Mouse (Mus musculus): ENCODE measurements around the gene Gm10491. TPM values are rescaled to one million over a fixed set of nuclear protein-coding genes. Genes with fewer than 3 reads are reported as not detected.
A peak's percentile ranks its signal among the peaks of the same experiment; 100 is the strongest.

The Gm10491 gene
- polyA plus RNA-seq (2015; fragmentation: Nextera tagmentation; extraction: Ambion mirVana), result not detected in 2 replicates

DNA sequence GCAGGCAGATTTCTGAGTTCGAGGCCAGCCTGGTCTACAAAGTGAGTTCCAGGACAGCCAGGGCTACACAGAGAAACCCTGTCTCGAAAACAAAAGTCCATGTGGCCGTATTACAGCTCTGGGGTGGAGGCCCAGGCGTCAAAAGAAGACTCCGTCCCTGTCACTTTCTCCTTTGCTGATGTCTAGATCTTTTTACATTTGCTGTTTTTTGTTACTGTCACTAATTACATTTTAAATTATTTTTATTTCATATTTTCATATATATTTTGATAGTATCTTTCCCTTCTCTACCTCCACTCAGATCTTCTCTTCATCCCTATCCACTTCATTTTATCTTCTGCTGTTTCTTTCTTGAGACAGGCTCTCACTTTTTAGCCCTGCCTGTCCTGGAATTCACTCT is at the start of gene Gm10491:
TSS of gene Gm10491 (minus strand) at position 101 of the 400 bp plus-strand sequence.
- WGBS, result 88% methylated on average over 5 of the region's 5 CpGs
- Histone ChIP-seq H3K9me3 (no peaks in the 10 kb centered on the region), H3K36me3 (peaks cover 15% of the 10 kb centered on the region), H3K4me1 (replicated peaks) (no peaks in the 10 kb centered on the region; the same call in 1 of the 2 replicates), H3K9ac (no peak within 1 kb of the TSS), H3K27me3 (no peaks in the 10 kb centered on the region), H3K4me3 (no peak within 1 kb of the TSS), H3K27ac (no peak within 1 kb of the TSS), H3K4me2 (no peak within 1 kb of the TSS)
- ATAC-seq (ENCODE audit: low FRiP score), result no peak

DNA sequence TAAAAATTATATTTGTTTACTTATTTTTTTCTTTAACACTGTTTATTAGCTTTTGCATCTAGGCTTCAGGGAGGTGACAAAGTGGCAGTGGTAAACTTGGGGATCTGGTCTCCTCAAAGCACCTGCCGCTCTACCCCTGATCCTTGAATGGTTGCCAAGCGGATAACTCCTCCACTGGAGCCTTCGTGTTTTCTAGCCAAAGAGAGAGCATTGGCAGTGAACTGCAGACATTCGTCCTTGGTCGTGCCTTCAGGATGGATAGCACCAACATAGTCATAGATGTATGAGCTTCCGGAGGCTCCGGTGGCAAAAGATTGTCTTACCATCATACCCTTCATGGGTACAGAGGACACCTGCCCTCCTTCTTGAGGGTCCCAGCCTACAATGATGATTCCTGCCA is 42.5 kb upstream of the Gm10491 start:
- no peaks in the 10 kb centered on the region for H3K9me3 ChIP-seq
- H3K27ac ChIP-seq, result no peak overlapping the region
- peaks cover 4% of the 10 kb centered on the region; the same call in 1 of the 2 replicates for H3K36me3 ChIP-seq
- 94% methylated on average over 7 of the region's 7 CpGs for WGBS
- no peak for ATAC-seq (ENCODE audit: low FRiP score)
- no peak overlapping the region for H3K4me2 ChIP-seq
- no peak overlapping the region for H3K9ac ChIP-seq
- no peak overlapping the region for H3K4me3 ChIP-seq
- no peaks in the 10 kb centered on the region for H3K27me3 ChIP-seq
- H3K4me1 ChIP-seq (replicated peaks), result peaks cover 10% of the 10 kb centered on the region

DNA sequence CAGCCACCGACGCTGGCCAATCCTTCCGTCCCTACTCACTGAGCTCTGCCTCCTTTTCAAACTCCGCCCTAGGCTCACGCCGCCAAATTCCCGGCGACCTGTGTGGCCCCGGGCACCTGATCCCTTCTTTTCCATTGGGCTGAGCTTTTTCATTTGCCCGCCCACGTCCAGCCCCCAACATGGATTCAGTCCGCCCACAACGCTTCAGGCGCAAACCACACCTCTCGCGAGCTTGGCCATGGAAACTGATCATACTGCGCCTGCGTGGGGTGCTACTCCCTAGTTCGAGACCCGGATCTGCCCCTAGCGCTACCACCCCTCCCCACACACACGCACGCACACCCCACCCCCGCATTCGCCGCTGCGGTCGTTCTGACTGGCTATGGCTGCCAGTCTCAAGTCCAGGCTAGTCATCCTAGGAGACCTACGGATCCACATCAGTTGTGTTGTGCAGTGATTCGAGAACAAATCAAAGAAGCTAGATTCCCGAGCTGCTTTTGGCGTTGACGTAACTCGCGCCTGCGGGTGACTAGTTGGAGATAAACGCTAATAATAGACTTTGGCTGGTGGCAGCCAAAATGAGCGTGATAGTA is 40.4 kb upstream of the Gm10491 start:
- no peak; the same call in none of the 2 replicates for ATAC-seq (ENCODE audit: low FRiP score)
- H3K36me3 ChIP-seq, result peaks cover 13% of the 10 kb centered on the region

GRCm38 (mm10) chrX:7947108-7947899 is 39.7 kb upstream of the Gm10491 start, which contains the start of gene Hdac6:
TSS of gene Hdac6 (minus strand) at chrX:7947889.
- 17% methylated on average over 36 of the region's 37 CpGs for WGBS
- no peaks in the 10 kb centered on the region for H3K27me3 ChIP-seq
- peaks cover 13% of the 10 kb centered on the region for H3K36me3 ChIP-seq
- peaks cover 10% of the 10 kb centered on the region for H3K4me1 ChIP-seq (replicated peaks)
- H3K9me3 ChIP-seq, result no peaks in the 10 kb centered on the region
- peak; percentile 98 for ATAC-seq (ENCODE audit: low FRiP score)
- H3K9ac ChIP-seq, result peak within 1 kb of the TSS; percentile 68
- peak within 1 kb of the TSS; percentile 70 for H3K27ac ChIP-seq
- peak within 1 kb of the TSS; percentile 46 for H3K4me3 ChIP-seq
- H3K4me2 ChIP-seq, result peak within 1 kb of the TSS; percentile 57

More for the DNA sequence above, 40.4 kb upstream of the Gm10491 start:
- WGBS, result 15% methylated on average over 38 of the region's 38 CpGs
- Histone ChIP-seq H3K4me1 (replicated peaks) (peaks cover 10% of the 10 kb centered on the region), H3K9ac (peak overlapping the region; percentile 60; the same call in 1 of the 2 replicates), H3K9me3 (no peaks in the 10 kb centered on the region), H3K27ac (peak overlapping the region; percentile 70), H3K4me3 (peak overlapping the region; percentile 46), H3K4me2 (peak overlapping the region; percentile 46), H3K27me3 (no peaks in the 10 kb centered on the region)

DNA sequence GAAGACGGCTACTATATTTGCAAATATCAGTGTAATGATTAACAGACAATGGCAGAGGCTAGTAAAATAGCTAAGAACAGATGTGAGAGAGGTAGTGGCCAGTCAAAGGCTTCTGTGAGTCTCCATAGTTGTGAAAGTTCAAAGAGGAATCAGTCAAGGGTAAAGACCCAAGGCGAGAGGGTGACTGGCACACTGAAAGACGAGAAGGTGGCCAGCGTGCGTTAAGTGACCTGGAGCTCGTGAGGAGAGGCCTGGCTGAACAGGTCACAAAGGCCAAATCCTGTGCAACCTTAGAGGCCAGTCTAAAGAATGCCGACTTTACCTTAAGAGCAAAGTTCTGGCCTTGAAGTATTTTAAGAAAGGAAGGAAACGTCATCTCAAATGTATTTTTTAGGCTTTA is 38.0 kb upstream of the Gm10491 start:
- no peak overlapping the region for H3K9ac ChIP-seq
- no peak for ATAC-seq (ENCODE audit: low FRiP score)
- peaks cover 25% of the 10 kb centered on the region for H3K36me3 ChIP-seq
- H3K4me3 ChIP-seq, result no peak overlapping the region
- peaks cover 10% of the 10 kb centered on the region for H3K4me1 ChIP-seq (replicated peaks)
- H3K27ac ChIP-seq, result no peak overlapping the region
- H3K4me2 ChIP-seq, result no peak overlapping the region
- H3K9me3 ChIP-seq, result no peaks in the 10 kb centered on the region
- WGBS, result 77% methylated on average over 8 of the region's 8 CpGs
- H3K27me3 ChIP-seq, result no peaks in the 10 kb centered on the region

DNA sequence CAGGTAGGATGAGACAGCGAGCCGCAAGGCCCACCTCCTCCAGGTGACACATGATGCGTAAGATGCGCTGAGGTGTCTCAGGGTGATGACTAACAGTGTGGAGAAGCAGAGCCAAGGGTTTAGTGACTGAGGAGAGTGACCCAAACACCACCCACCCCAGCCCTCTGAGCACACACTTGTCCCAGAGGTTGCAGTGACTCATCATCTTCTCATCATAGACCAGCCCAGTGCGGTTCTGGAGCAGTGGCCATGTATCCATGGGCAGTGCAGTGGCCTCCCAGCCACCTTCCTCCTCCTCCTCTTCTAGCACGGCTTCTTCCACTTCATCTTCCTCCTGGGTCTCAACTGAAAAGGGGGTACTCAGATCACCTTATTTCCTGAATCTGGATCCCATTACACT is 30.0 kb upstream of the Gm10491 start:
- Histone ChIP-seq H3K9ac (no peak overlapping the region), H3K9me3 (no peaks in the 10 kb centered on the region), H3K4me1 (replicated peaks) (no peaks in the 10 kb centered on the region), H3K4me2 (no peak overlapping the region), H3K4me3 (no peak overlapping the region), H3K36me3 (peaks cover 66% of the 10 kb centered on the region), H3K27ac (no peak overlapping the region), H3K27me3 (no peaks in the 10 kb centered on the region)
- WGBS, result 97% methylated on average over 6 of the region's 6 CpGs
- no peak for ATAC-seq (ENCODE audit: low FRiP score)

GRCm38 (mm10) chrX:7936874-7937273 is 29.2 kb upstream of the Gm10491 start:
- Histone ChIP-seq H3K4me2 (no peak overlapping the region), H3K36me3 (peaks cover 69% of the 10 kb centered on the region), H3K9me3 (no peaks in the 10 kb centered on the region), H3K4me3 (no peak overlapping the region), H3K27me3 (no peaks in the 10 kb centered on the region), H3K27ac (no peak overlapping the region), H3K9ac (no peak overlapping the region), H3K4me1 (replicated peaks) (no peaks in the 10 kb centered on the region)
- ATAC-seq (ENCODE audit: low FRiP score), result no peak
- WGBS, result 43% methylated on average over 11 of the region's 11 CpGs

DNA sequence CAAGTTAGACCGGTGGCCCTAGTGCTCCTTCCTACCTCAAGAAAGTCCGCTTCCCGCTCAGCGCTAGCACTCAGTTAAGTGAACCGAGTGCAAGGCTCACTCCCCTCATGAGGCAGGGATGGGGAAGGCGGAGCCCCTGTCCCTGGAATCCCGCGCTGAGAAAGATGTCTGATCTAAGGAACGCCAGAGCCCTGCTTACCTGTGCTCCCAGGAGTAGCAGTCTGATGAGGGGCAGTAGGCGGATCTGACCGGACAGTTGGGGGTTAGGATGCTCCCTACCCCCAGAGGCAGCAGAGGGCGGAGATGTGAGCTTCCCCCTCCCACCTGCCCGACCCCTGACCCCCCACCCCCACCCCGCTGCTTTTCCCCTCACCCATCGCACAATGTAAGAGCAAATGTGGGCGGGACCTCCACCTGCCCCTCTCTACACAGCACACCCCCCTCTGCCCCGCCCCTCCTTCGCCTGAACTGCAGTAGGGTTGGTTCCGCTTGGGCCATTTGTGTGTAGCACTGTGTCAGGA is 20.7 kb upstream of the Gm10491 start, which contains the start of gene Eras:
TSS of gene Eras (minus strand) at position 338 of the 521 bp plus-strand sequence.
- ATAC-seq (ENCODE audit: low FRiP score), result 0 out of 2 replicates have a peak, but pooled peaks have one; percentile 26
- Histone ChIP-seq H3K36me3 (peaks cover 44% of the 10 kb centered on the region), H3K9ac (no peak within 1 kb of the TSS), H3K9me3 (no peaks in the 10 kb centered on the region; the same call in 1 of the 2 replicates), H3K4me2 (no peak within 1 kb of the TSS), H3K4me3 (no peak within 1 kb of the TSS), H3K4me1 (replicated peaks) (peaks cover under 1% of the 10 kb centered on the region), H3K27ac (no peak within 1 kb of the TSS), H3K27me3 (peaks cover 38% of the 10 kb centered on the region)
- WGBS, result 23% methylated on average over 19 of the region's 19 CpGs

DNA sequence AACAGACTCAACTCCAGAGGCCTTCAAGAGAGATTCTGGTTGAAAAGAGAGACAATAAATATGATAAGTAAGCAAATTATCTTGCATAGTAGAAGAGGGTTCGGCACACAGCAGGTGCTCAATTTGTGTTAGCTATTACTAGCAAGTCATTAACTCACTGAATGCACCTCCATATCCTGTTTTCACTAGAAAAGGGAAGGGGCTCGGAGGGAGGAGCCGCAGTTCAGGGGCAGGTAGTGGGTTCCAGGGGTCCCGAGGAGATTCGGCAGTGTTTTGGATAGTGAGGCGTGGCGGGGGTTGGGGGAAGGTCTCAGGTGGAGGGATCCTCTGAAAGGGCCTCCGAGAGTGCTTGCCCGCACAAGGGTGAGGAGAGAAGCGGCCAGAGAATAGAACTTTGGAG is 19.5 kb upstream of the Gm10491 start:
- WGBS, result 18% methylated on average over 10 of the region's 10 CpGs
- ATAC-seq (ENCODE audit: low FRiP score), result no peak
- Histone ChIP-seq H3K9me3 (no peaks in the 10 kb centered on the region; the same call in 1 of the 2 replicates), H3K27ac (no peak overlapping the region), H3K4me3 (no peak overlapping the region), H3K36me3 (peaks cover 44% of the 10 kb centered on the region), H3K4me1 (replicated peaks) (peaks cover 13% of the 10 kb centered on the region), H3K9ac (no peak overlapping the region), H3K27me3 (peaks cover 41% of the 10 kb centered on the region), H3K4me2 (no peak overlapping the region)

- peaks cover 36% of the 10 kb centered on the region for H3K36me3 ChIP-seq
- H3K9me3 ChIP-seq, result no peaks in the 10 kb centered on the region; the same call in 1 of the 2 replicates
- H3K4me3 ChIP-seq, result no peak overlapping the region
- H3K4me2 ChIP-seq, result no peak overlapping the region
- H3K27me3 ChIP-seq, result peaks cover 41% of the 10 kb centered on the region
- no peak for ATAC-seq (ENCODE audit: low FRiP score)
- H3K9ac ChIP-seq, result no peak overlapping the region
- 78% methylated on average over 6 of the region's 6 CpGs for WGBS
- H3K27ac ChIP-seq, result no peak overlapping the region
- peaks cover 15% of the 10 kb centered on the region for H3K4me1 ChIP-seq (replicated peaks)
Measured at GRCm38 (mm10) chrX:7926266-7926665, 18.6 kb upstream of the Gm10491 start.

- Histone ChIP-seq H3K4me2 (peak overlapping the region; percentile 68), H3K4me3 (peak overlapping the region; percentile 51), H3K27ac (peak overlapping the region; percentile 55), H3K36me3 (peaks cover 14% of the 10 kb centered on the region), H3K27me3 (peaks cover 25% of the 10 kb centered on the region), H3K9ac (peak overlapping the region; percentile 79), H3K9me3 (no peaks in the 10 kb centered on the region), H3K4me1 (replicated peaks) (peaks cover 23% of the 10 kb centered on the region)
- 0 out of 2 replicates have a peak, but pooled peaks have one; percentile 5 for ATAC-seq (ENCODE audit: low FRiP score)
- WGBS, result 13% methylated on average over 33 of the region's 48 CpGs
Measured at GRCm38 (mm10) chrX:7922032-7922431, 14.4 kb upstream of the Gm10491 start.
